Mouse (Mus musculus) MEL (cell line): Measurements from ENCODE around the gene Disp1.

Experiments used
- CTCF ChIP-seq, 3 experiments: IDR thresholded peaks in 2 of 3; conservative IDR thresholded peaks in 1 of 3; 2 replicates each; pipeline ENCODE4 v1.5.1; 2011 to 2012; ENCODE audit warnings: low read length in 3 of 3, low read depth in 2 of 3, mild to moderate bottlenecking in 2 of 3, improper control_type of control experiment in 1 of 3, inconsistent platforms in 1 of 3, mixed read lengths in 1 of 3, moderate library complexity in 1 of 3; ENCODE audit not compliant: control insufficient read depth in 1 of 3, insufficient read depth in 1 of 3, poor library complexity in 1 of 3, severe bottlenecking in 1 of 3
- ETS1 ChIP-seq: IDR thresholded peaks from 2 replicates; pipeline ENCODE4 v1.6.1; 2012; ENCODE audit warnings: low read depth, mild to moderate bottlenecking, inconsistent platforms, low read length, improper control_type of control experiment, moderate library complexity
- GABPA ChIP-seq: IDR thresholded peaks from 2 replicates; pipeline ENCODE4 v1.6.1; 2012; ENCODE audit warnings: low read depth, mild to moderate bottlenecking, inconsistent platforms, low read length, improper control_type of control experiment, moderate library complexity
- GATA1 ChIP-seq: IDR thresholded peaks from 2 replicates; pipeline ENCODE4 v1.6.1; 2011; ENCODE audit warnings: low read depth, low read length, improper control_type of control experiment
- MXI1 ChIP-seq: IDR thresholded peaks from 2 replicates; pipeline ENCODE4 v1.6.1; 2011; ENCODE audit warnings: mild to moderate bottlenecking, low read depth, low read length, improper control_type of control experiment
- MYC ChIP-seq: IDR thresholded peaks from 2 replicates; pipeline ENCODE4 v1.6.1; 2011; ENCODE audit warnings: low read depth, mild to moderate bottlenecking, low read length, improper control_type of control experiment, moderate library complexity
- RAD21 ChIP-seq: IDR thresholded peaks from 2 replicates; pipeline ENCODE4 v1.6.1; 2011; ENCODE audit warnings: mild to moderate bottlenecking, low read depth, low read length, improper control_type of control experiment
- ZKSCAN1 ChIP-seq: IDR thresholded peaks from 2 replicates; pipeline ENCODE4 v1.6.1; 2012; ENCODE audit warnings: low read depth, mild to moderate bottlenecking, inconsistent platforms, low read length, improper control_type of control experiment, moderate library complexity
- ZNF384 ChIP-seq: IDR thresholded peaks from 2 replicates; pipeline ENCODE4 v1.6.1; 2012; ENCODE audit warnings: low read depth, mild to moderate bottlenecking, inconsistent platforms, low read length, improper control_type of control experiment

GRCm38 (mm10) chr1:183047191-183047912 lies 174.0 kb downstream of the Disp1 start:
- no peak for TF ChIP-seq GABPA
- TF ChIP-seq RAD21 = no peak
- TF ChIP-seq CTCF (IDR thresholded peaks at IDR 0.05 in 2 of 3, conservative IDR thresholded peaks at IDR 0.05 in 1 of 3; ENCODE audit: control insufficient read depth in 1 of 3, insufficient read depth in 1 of 3, low read depth in 2 of 3, low read length in 3 of 3, poor library complexity in 1 of 3, severe bottlenecking in 1 of 3) = no peak
- TF ChIP-seq ZKSCAN1 = no peak
- no peak for TF ChIP-seq ZNF384
- no peak for TF ChIP-seq MXI1
- no peak for TF ChIP-seq GATA1
- no peak for TF ChIP-seq ETS1
- TF ChIP-seq MYC = no peak
